14 mouse cellular contexts compared by ENCODE assay signal in the genomic region with DNA sequence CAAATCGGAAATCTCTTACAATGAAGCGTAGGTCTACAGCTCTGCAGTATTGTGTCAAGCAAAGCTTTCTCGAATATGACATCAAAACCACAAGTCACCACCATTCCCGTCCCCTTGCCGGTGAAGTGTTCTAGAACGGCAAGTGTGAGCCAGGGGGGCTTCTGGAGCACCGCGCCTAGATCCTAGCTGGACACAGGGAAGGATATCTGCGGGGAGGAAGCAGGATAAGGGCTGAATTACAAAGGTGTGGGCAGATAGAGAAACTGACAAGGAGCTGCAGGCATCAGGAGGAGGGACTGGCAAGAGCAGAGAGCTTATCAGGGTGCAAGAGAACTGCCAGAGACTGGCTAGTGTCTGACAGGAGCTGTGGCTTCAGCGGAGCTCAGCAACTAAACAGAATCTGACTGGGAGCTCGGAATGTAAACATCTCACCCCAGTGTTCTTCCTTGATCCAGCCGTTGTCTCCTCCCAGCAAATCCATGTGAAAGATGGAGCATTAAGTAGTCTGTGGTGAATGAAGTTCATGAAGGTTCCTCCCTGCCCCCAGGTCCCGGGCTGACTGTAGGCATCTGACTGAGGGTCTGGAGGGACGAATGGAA. TPM values are rescaled to one million over a fixed set of nuclear protein-coding genes. Genes with fewer than 3 reads are reported as not detected.
A peak's percentile ranks its signal among the peaks of the same experiment; 100 is the strongest.
DNase-seq lines count a peak whose midpoint lies in the region; ATAC-seq and TF ChIP-seq lines count a peak whose summit lies in the region.
"Had no signal": no experiment of that assay in that cellular context is flagged by ENCODE, and none has a peak within 500 bp of the region (broad histone marks: within the 10 kb centered on the region; RNA-seq: fewer than 3 reads in every experiment).

No protein-coding gene starts in this region.

- ATAC-seq in liver, embryonic 11.5 days (replicated peaks; ENCODE audit: low FRiP score) = peak; percentile 66
- ATAC-seq in kidney, embryonic 15.5 days (replicated peaks; ENCODE audit: low FRiP score) = no peak
- ATAC-seq: activated CD4-positive, CD25-positive, alpha-beta regulatory T cell, adult 4 months; inflammation-experienced regulatory T-cells, adult 6 months had no signal

- no peaks in the 10 kb centered on the region for H3K27me3 ChIP-seq in ES-Bruce4 (ENCODE audit: control insufficient read depth, insufficient read depth, low read length, poor library complexity, severe bottlenecking)
- H3K27me3 ChIP-seq in liver, embryonic 11.5 days (replicated peaks; ENCODE audit: control insufficient read depth, insufficient read depth, low read length) = no peaks in the 10 kb centered on the region
- no peaks in the 10 kb centered on the region for H3K27me3 ChIP-seq in kidney, embryonic 15.5 days
- H3K27me3 ChIP-seq: stomach, embryonic 15.5 days had no signal

- H3K36me3 ChIP-seq in ES-Bruce4 (ENCODE audit: control insufficient read depth, insufficient read depth, low read length, poor library complexity, severe bottlenecking) = no peaks in the 10 kb centered on the region
- H3K36me3 ChIP-seq in liver, embryonic 11.5 days (ENCODE audit: control insufficient read depth, insufficient read depth, low read length) = no peaks in the 10 kb centered on the region
- peaks cover 12% of the 10 kb centered on the region for H3K36me3 ChIP-seq in kidney, embryonic 15.5 days
- H3K36me3 ChIP-seq: stomach, embryonic 15.5 days had no signal

- peaks cover 3% of the 10 kb centered on the region for H3K4me1 ChIP-seq in ES-Bruce4 (ENCODE audit: control insufficient read depth, insufficient read depth, low read length)
- peaks cover 12% of the 10 kb centered on the region for H3K4me1 ChIP-seq in liver, embryonic 11.5 days (replicated peaks; ENCODE audit: control insufficient read depth, insufficient read depth, low read length)
- peaks cover 3% of the 10 kb centered on the region; the same call in 1 of the 2 replicates for H3K4me1 ChIP-seq in kidney, embryonic 15.5 days

- 41% methylated on average over 14 of the region's 14 CpGs for WGBS in liver, embryonic 11.5 days
- WGBS in kidney, embryonic 15.5 days = 85% methylated on average over 14 of the region's 14 CpGs

- no peak for TF ChIP-seq POLR2A in ES-Bruce4 (IDR thresholded peaks at IDR 0.05; ENCODE audit: insufficient read depth, low read length)

- TF ChIP-seq EP300 in ES-Bruce4 (IDR thresholded peaks at IDR 0.05; ENCODE audit: insufficient read depth, low read depth, low read length) = 0 out of 2 replicates have a peak, but pooled peaks have one; percentile 11

- no peak overlapping the region for H3K4me3 ChIP-seq in layer of hippocampus, adult 2 months
- H3K4me3 ChIP-seq in ES-Bruce4 (ENCODE audit: low read depth, low read length) = no peak overlapping the region
- no peak overlapping the region for H3K4me3 ChIP-seq in liver, embryonic 11.5 days (ENCODE audit: low read depth, low read length)
- H3K4me3 ChIP-seq in kidney, embryonic 15.5 days (replicated peaks) = no peak overlapping the region
- H3K4me3 ChIP-seq: stomach, embryonic 15.5 days had no signal

- intact Hi-C loops in heart, postnatal 10 days (cut with DNase I) = no loop called here

- H3K27ac ChIP-seq in layer of hippocampus, adult 2 months = peak overlapping the region; percentile 80
- H3K27ac ChIP-seq in ES-Bruce4 (ENCODE audit: insufficient read depth, low read length) = no peak overlapping the region
- H3K27ac ChIP-seq in liver, embryonic 11.5 days (ENCODE audit: low read depth, low read length) = no peak overlapping the region
- no peak overlapping the region for H3K27ac ChIP-seq in kidney, embryonic 15.5 days
- H3K27ac ChIP-seq: stomach, embryonic 15.5 days had no signal

- TF ChIP-seq CTCF in layer of hippocampus, adult 2 months (conservative IDR thresholded peaks at IDR 0.05) = no peak
- TF ChIP-seq CTCF in ES-Bruce4 (IDR thresholded peaks at IDR 0.05; ENCODE audit: low read depth, low read length) = no peak

- peak overlapping the region; percentile 52 for H3K4me2 ChIP-seq in liver, embryonic 11.5 days
- H3K4me2 ChIP-seq in kidney, embryonic 15.5 days = no peak overlapping the region
- H3K4me2 ChIP-seq: stomach, embryonic 15.5 days had no signal

- peak; percentile 73 for DNase-seq in heart, adult 11 months
- DNase-seq in heart, postnatal 10 days = no peak
- DNase-seq in layer of hippocampus, adult 2 months (ENCODE audit: low spot score in 2 of 2) = no peak
- DNase-seq in layer of hippocampus, postnatal 36 days = no peak
- DNase-seq in liver, embryonic 11.5 days (ENCODE audit: low spot score) = peak; percentile 39
- DNase-seq in cerebellum, postnatal 25 days = no peak
- DNase-seq: cerebellum, adult 11-12 months; embryo, embryonic 11 days; thymus, postnatal 36 days had no signal

- no peak overlapping the region for H3K9ac ChIP-seq in ES-Bruce4 (ENCODE audit: low read depth, poor library complexity, severe bottlenecking)
- peak overlapping the region; percentile 25; the same call in 1 of the 2 replicates for H3K9ac ChIP-seq in liver, embryonic 11.5 days (ENCODE audit: low read depth, low read length)
- no peak overlapping the region for H3K9ac ChIP-seq in kidney, embryonic 15.5 days
- H3K9ac ChIP-seq: stomach, embryonic 15.5 days had no signal

- no peaks in the 10 kb centered on the region for H3K9me3 ChIP-seq in ES-Bruce4 (replicated peaks; ENCODE audit: control insufficient read depth, insufficient read depth, low read length, poor library complexity, severe bottlenecking)
- no peaks in the 10 kb centered on the region for H3K9me3 ChIP-seq in liver, embryonic 11.5 days (ENCODE audit: control insufficient read depth, low read length)
- H3K9me3 ChIP-seq in kidney, embryonic 15.5 days (replicated peaks) = no peaks in the 10 kb centered on the region
- H3K9me3 ChIP-seq: stomach, embryonic 15.5 days had no signal

RNA-seq across cellular contexts. Expression of gene Blzf1, which starts 12.4 kb away (rescaled TPM):
- 10 to 100 TPM; 26.0 to 27.9 TPM for total RNA-seq in heart, postnatal 10 days (2021)
- 10 to 100 TPM; 23.2 to 26.8 TPM for total RNA-seq in layer of hippocampus, adult 2 months (2021)
- total RNA-seq in layer of hippocampus, postnatal 36 days (2021) = 10 to 100 TPM; 23.0 to 23.4 TPM
- 25.7 and 33.9 TPM in 2 replicates for polyA plus RNA-seq in ES-Bruce4 (2011; ENCODE audit: insufficient read depth, insufficient read length, low read depth, missing spikeins)
- polyA plus RNA-seq in liver, embryonic 11.5 days (2014; fragmentation: Nextera tagmentation; extraction: Ambion mirVana) = 19.7 and 22.3 TPM in 2 replicates
- 30.9 and 32.7 TPM in 2 replicates for polyA plus RNA-seq in kidney, embryonic 15.5 days (2015; fragmentation: Nextera tagmentation; extraction: Ambion mirVana)

RNA-seq across cellular contexts. Expression of gene Nme7, which starts 15.7 kb away (rescaled TPM):
- 1 to 10 TPM; 5.8 to 6.2 TPM for total RNA-seq in heart, postnatal 10 days (2021)
- 10 to 100 TPM; 24.0 to 31.5 TPM for total RNA-seq in layer of hippocampus, adult 2 months (2021)
- total RNA-seq in layer of hippocampus, postnatal 36 days (2021) = 10 to 100 TPM; 24.6 to 26.1 TPM
- polyA plus RNA-seq in ES-Bruce4 (2011; ENCODE audit: insufficient read depth, insufficient read length, low read depth, missing spikeins) = 45.7 and 48.8 TPM in 2 replicates
- polyA plus RNA-seq in liver, embryonic 11.5 days (2014; fragmentation: Nextera tagmentation; extraction: Ambion mirVana) = 20.9 and 22.0 TPM in 2 replicates
- polyA plus RNA-seq in kidney, embryonic 15.5 days (2015; fragmentation: Nextera tagmentation; extraction: Ambion mirVana) = 48.6 and 51.2 TPM in 2 replicates

RNA-seq across cellular contexts. Expression of gene Ccdc181, which starts 44.3 kb away (rescaled TPM):
- total RNA-seq in heart, postnatal 10 days (2021) = 1 to 10 TPM; 7.0 to 7.7 TPM
- total RNA-seq in layer of hippocampus, adult 2 months (2021) = 10 to 100 TPM; 21.7 to 24.8 TPM
- total RNA-seq in layer of hippocampus, postnatal 36 days (2021) = 10 to 100 TPM; 21.1 to 21.8 TPM
- 7.8 and 10.2 TPM in 2 replicates for polyA plus RNA-seq in ES-Bruce4 (2011; ENCODE audit: insufficient read depth, insufficient read length, low read depth, missing spikeins)
- polyA plus RNA-seq in liver, embryonic 11.5 days (2014; fragmentation: Nextera tagmentation; extraction: Ambion mirVana) = 7.1 and 9.4 TPM in 2 replicates
- 11.0 and 11.4 TPM in 2 replicates for polyA plus RNA-seq in kidney, embryonic 15.5 days (2015; fragmentation: Nextera tagmentation; extraction: Ambion mirVana)

Comparison
In these comparisons a context has a peak if more than half of its experiments do, and no peak if none do; other contexts are left out.
1. DNase-seq: peak in heart, adult 11 months (single experiment) and liver, embryonic 11.5 days (single experiment); none in heart, postnatal 10 days (0 of 2), layer of hippocampus, adult 2 months (0 of 2), layer of hippocampus, postnatal 36 days (0 of 2) and cerebellum, postnatal 25 days (0 of 2).